Mouse (Mus musculus) cerebellum, postnatal 36 days (tissue): ENCODE measurements at regions not wholly inside any gene's neighbourhood (a gene's known extent, or its start where the extent isn't known, plus 50 kb on each side); places are given as distances from the start of the nearest gene placed in this dataset.

Experiments used
- DNase-seq, 2 experiments: peaks; one replicate each; pipeline ENCODE4 v3.0.0; 2021 to 2022; ENCODE audit warnings: mixed read lengths in 2 of 2

- DNase-seq: no peak
Measured at GRCm38 (mm10) chr9:118327904-118328303, 150.1 kb upstream of the Eomes start.

GRCm38 (mm10) chr9:118341401-118341800 lies 136.6 kb upstream of the Eomes start:
- peak; percentile 27 to 38 for DNase-seq

GRCm38 (mm10) chr9:118354911-118355310 lies 123.1 kb upstream of the Eomes start:
- DNase-seq: no peak

- no peak for DNase-seq
Measured at GRCm38 (mm10) chr9:118357406-118357805, 120.6 kb upstream of the Eomes start.

- no peak for DNase-seq
Measured at GRCm38 (mm10) chr9:118363929-118364328, 114.1 kb upstream of the Eomes start.

- no peak for DNase-seq
Measured at GRCm38 (mm10) chr9:118365431-118365830, 112.6 kb upstream of the Eomes start.

- DNase-seq: no peak
Measured at GRCm38 (mm10) chr9:118367314-118367713, 110.7 kb upstream of the Eomes start.

- no peak for DNase-seq
Measured at GRCm38 (mm10) chr9:118370581-118370980, 107.4 kb upstream of the Eomes start.

GRCm38 (mm10) chr9:118374680-118375079 lies 103.3 kb upstream of the Eomes start:
- DNase-seq: no peak

GRCm38 (mm10) chr9:118379055-118379454 lies 99.0 kb upstream of the Eomes start:
- no peak for DNase-seq

- DNase-seq: no peak
Measured at GRCm38 (mm10) chr9:118382532-118382931, 95.5 kb upstream of the Eomes start.

- no peak for DNase-seq
Measured at GRCm38 (mm10) chr9:118384610-118385009, 93.4 kb upstream of the Eomes start.

GRCm38 (mm10) chr9:118387631-118388030 lies 90.4 kb upstream of the Eomes start:
- DNase-seq: no peak

GRCm38 (mm10) chr9:118389481-118390334 lies 88.3 kb upstream of the Eomes start:
- DNase-seq: no peak

GRCm38 (mm10) chr9:118390679-118391078 lies 87.3 kb upstream of the Eomes start:
- no peak for DNase-seq

- no peak for DNase-seq
Measured at GRCm38 (mm10) chr9:118391715-118392114, 86.3 kb upstream of the Eomes start.

GRCm38 (mm10) chr9:118392796-118393195 lies 85.2 kb upstream of the Eomes start:
- DNase-seq: no peak

- no peak for DNase-seq
Measured at GRCm38 (mm10) chr9:118393567-118393966, 84.4 kb upstream of the Eomes start.

- DNase-seq: no peak
Measured at GRCm38 (mm10) chr9:118396425-118397053, 81.5 kb upstream of the Eomes start.

- DNase-seq: no peak
Measured at GRCm38 (mm10) chr9:118400520-118400919, 77.5 kb upstream of the Eomes start.

- no peak for DNase-seq
Measured at GRCm38 (mm10) chr9:118401170-118401569, 76.8 kb upstream of the Eomes start.

GRCm38 (mm10) chr9:118404867-118405266 lies 73.1 kb upstream of the Eomes start:
- DNase-seq: no peak

- no peak for DNase-seq
Measured at GRCm38 (mm10) chr9:118405926-118406518, 72.0 kb upstream of the Eomes start.

- no peak for DNase-seq
Measured at GRCm38 (mm10) chr9:118416032-118416431, 62.0 kb upstream of the Eomes start.
